Mouse (Mus musculus) kidney, embryonic 16.5 days (tissue): ENCODE measurements around the gene Cenpb. TPM values are rescaled to one million over a fixed set of nuclear protein-coding genes. Genes with fewer than 3 reads are reported as not detected.

Experiments used
- ATAC-seq: fragments of 200-750 bp; cut with Nextera tagmentation; 2 replicates; pipeline ENCODE4 v1.8.0; 2017; ENCODE audit warnings: moderate TSS enrichment; ENCODE audit not compliant: low FRiP score, low TSS enrichment
- H3K27ac ChIP-seq: fragments of 300-500 bp; sonication (generic); 2 replicates; pipeline ENCODE4 v1.5.1; 2014; ENCODE audit warnings: low read length
- H3K27me3 ChIP-seq: fragments of 300-500 bp; sonication (generic); 2 replicates; pipeline ENCODE4 v1.6.1; 2014; ENCODE audit warnings: low read length, control low read depth, mixed read lengths; ENCODE audit not compliant: insufficient read depth
- H3K36me3 ChIP-seq: fragments of 300-500 bp; sonication (generic); 2 replicates; pipeline ENCODE4 v1.6.1; 2014; ENCODE audit warnings: low read length, control low read depth, mixed read lengths; ENCODE audit not compliant: insufficient read depth
- H3K4me1 ChIP-seq: fragments of 300-500 bp; sonication (generic); 2 replicates; pipeline ENCODE4 v1.6.1; 2014; ENCODE audit warnings: low read length, control low read depth, mixed read lengths; ENCODE audit not compliant: insufficient read depth
- H3K4me2 ChIP-seq: fragments of 300-500 bp; sonication (generic); replicated peaks from 2 replicates; pipeline ENCODE4 v1.6.1; 2014; ENCODE audit warnings: low read depth, low read length
- H3K4me3 ChIP-seq: fragments of 300-500 bp; sonication (generic); 2 replicates; pipeline ENCODE4 v1.5.1; 2014; ENCODE audit warnings: mild to moderate bottlenecking, low read length
- H3K9ac ChIP-seq: fragments of 300-500 bp; sonication (generic); replicated peaks from 2 replicates; pipeline ENCODE4 v1.6.1; 2014; ENCODE audit warnings: low read length
- H3K9me3 ChIP-seq: fragments of 300-500 bp; sonication (generic); 2 replicates; pipeline ENCODE4 v1.6.1; 2016; ENCODE audit warnings: low read length, control low read depth
- WGBS: fragments of 180-500 bp; shearing (Covaris S2); extraction: QIAGEN DNeasy Blood & Tissue Kit; methylation state at CpG from one replicate; pipeline ENCODE4 v1.1.7; 2014; 5-methylcytosine and 5-hydroxymethylcytosine counted together
- polyA plus RNA-seq: library from polyadenylated mRNA; unstranded; fragments of >200 nt; fragmentation: Nextera tagmentation; extraction: Ambion mirVana; gene quantifications from 2 replicates; pipeline ENCODE4 v1.2.1, GENCODE M21; 2015

The Cenpb gene
- polyA plus RNA-seq, 1 experiment from 2014 or later, result 9.7 TPM

DNA sequence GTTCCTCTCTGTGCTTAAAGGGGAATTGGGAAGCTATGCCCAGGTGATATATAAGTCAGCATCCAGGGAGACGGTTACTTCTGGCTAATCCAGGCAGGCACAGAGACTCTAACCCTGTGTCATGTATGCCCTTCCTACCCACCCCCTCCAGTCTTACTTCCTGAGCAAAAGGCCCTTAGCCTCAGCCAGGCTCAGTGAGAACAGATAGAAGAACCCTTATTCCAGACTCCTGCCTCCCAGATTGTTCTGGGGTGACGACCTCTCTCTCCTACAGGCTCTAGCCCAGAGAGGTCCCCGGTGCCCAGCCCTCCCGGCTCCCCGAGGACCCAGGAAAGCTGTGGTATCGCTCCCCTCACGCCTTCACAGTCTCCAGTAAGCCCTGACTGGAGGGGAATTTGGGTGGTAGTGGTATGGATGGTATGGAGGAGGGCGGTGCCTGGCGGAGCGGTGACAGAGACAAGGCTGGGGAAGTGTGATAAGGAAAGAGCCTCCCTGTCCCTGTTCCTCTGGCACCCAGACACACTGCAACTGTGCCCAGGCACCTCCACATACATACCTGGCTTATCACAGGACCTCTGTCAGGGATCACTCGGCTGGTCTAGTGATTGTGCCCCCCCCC lies 44.2 kb downstream of the Cenpb start:
- Histone ChIP-seq H3K9me3 (no peaks in the 10 kb centered on the region), H3K4me2 (no peak overlapping the region), H3K9ac (no peak overlapping the region), H3K4me3 (no peak overlapping the region), H3K4me1 (peaks cover 14% of the 10 kb centered on the region), H3K27me3 (no peaks in the 10 kb centered on the region), H3K27ac (no peak overlapping the region), H3K36me3 (peaks cover 13% of the 10 kb centered on the region; the same call in 1 of the 2 replicates)
- ATAC-seq, result peak; percentile 17; the same call in 1 of the 2 replicates
- 71% methylated on average over 11 of the region's 11 CpGs for WGBS

DNA sequence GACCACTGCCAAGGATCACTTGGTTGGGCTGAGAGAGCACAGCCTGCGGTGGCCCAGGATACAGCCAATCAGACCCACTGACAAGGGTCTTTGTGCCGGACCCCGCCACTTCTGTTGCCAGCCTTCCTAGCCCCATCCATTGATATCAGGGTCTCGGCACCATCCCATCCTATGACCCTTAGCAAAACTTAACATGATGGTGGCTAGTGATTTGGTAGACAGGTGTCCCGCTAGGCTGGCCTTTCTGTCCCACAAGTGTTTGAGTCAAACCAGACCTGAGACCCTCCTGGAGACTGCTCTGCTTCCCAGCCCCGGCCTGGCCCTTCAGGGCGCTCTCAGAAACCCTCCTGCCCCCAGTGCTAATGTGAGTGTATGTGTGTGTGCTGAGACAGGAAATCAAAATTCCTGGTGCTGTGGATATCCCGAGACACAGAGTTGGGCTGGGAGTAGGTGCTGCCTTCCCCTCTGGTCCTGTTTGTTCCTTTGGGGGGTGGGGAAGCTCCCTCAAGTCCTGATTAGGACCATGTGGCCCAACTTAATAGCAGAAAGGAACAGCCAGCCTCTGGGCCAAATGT lies 45.0 kb downstream of the Cenpb start:
- 79% methylated on average over 8 of the region's 8 CpGs for WGBS
- H3K27me3 ChIP-seq, result no peaks in the 10 kb centered on the region
- no peak overlapping the region for H3K9ac ChIP-seq
- H3K36me3 ChIP-seq, result peaks cover 9% of the 10 kb centered on the region; the same call in 1 of the 2 replicates
- no peak; the same call in 1 of the 2 replicates for ATAC-seq
- no peaks in the 10 kb centered on the region for H3K9me3 ChIP-seq
- no peak overlapping the region for H3K4me3 ChIP-seq
- H3K27ac ChIP-seq, result peak overlapping the region; percentile 54; the same call in 1 of the 2 replicates
- H3K4me2 ChIP-seq, result no peak overlapping the region
- H3K4me1 ChIP-seq, result 0 out of 2 replicates have a peak, but pooled peaks cover 10% of the 10 kb centered on the region

DNA sequence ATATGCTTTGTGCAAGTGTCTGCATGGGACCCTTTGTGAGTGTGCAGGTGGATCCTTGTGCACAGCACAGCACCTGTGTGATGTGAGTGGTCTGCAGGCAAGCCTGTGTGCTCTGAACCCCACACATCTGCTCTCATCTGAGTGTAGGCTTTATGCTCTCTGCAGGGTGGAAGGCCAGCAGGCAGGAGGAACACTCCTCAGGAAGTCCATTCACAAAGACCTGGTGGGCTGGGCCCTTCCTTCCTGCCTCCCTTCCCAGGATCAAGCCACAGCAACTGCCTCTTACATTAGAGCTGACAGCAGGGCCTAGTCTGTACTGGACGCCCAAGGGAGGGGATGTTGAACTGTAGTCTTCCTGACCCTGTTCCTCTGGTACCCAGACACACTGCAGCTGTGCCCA lies 45.5 kb downstream of the Cenpb start:
- Histone ChIP-seq H3K36me3 (peaks cover 9% of the 10 kb centered on the region; the same call in 1 of the 2 replicates), H3K9ac (no peak overlapping the region), H3K27me3 (no peaks in the 10 kb centered on the region), H3K4me1 (0 out of 2 replicates have a peak, but pooled peaks cover 10% of the 10 kb centered on the region), H3K4me2 (no peak overlapping the region), H3K27ac (peak overlapping the region; percentile 54; the same call in 1 of the 2 replicates), H3K9me3 (no peaks in the 10 kb centered on the region), H3K4me3 (no peak overlapping the region)
- WGBS, result 50% methylated on average over 1 of the region's 1 CpGs
- ATAC-seq, result peak; percentile 59

DNA sequence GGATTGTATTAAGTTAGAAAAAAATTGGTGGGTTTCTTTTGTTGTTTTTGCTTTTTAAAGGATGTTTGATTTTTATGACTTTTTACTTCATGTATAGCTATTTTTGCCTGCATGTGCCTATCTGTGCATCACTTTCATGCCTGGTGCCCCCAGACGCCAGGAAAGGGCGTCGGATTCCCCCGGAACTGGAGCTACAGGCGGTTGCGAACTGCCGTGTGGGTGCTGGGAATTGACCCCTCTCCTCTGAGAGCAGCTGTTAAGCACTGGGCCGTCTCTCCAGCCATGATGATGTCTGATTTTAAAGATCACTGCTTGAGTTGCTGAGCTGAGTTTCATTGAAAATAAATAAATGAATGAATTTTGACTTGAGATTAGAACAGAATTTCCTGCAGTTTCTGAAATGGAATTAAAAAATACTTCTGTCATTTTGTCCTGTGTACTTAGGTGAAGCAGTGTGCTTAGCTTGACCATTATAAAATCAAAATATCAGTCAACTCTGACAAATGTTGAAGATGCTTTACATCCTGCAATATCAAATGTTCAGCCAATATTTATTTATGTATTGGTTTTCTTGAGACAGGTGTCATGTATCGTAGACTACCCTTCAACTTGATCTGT lies 46.8 kb downstream of the Cenpb start, which contains the start of gene Gm11037:
TSS of gene Gm11037 (plus strand) at position 568 of the 618 bp plus-strand sequence.
- H3K4me1 ChIP-seq, result peaks cover 19% of the 10 kb centered on the region
- WGBS, result 78% methylated on average over 9 of the region's 9 CpGs
- no peak for ATAC-seq
- H3K4me2 ChIP-seq, result no peak within 1 kb of the TSS
- H3K27me3 ChIP-seq, result no peaks in the 10 kb centered on the region
- H3K9ac ChIP-seq, result no peak within 1 kb of the TSS
- peak within 1 kb of the TSS; percentile 51; the same call in 1 of the 2 replicates for H3K27ac ChIP-seq
- no peaks in the 10 kb centered on the region for H3K9me3 ChIP-seq
- no peak within 1 kb of the TSS for H3K4me3 ChIP-seq
- H3K36me3 ChIP-seq, result peaks cover 8% of the 10 kb centered on the region; the same call in 1 of the 2 replicates

DNA sequence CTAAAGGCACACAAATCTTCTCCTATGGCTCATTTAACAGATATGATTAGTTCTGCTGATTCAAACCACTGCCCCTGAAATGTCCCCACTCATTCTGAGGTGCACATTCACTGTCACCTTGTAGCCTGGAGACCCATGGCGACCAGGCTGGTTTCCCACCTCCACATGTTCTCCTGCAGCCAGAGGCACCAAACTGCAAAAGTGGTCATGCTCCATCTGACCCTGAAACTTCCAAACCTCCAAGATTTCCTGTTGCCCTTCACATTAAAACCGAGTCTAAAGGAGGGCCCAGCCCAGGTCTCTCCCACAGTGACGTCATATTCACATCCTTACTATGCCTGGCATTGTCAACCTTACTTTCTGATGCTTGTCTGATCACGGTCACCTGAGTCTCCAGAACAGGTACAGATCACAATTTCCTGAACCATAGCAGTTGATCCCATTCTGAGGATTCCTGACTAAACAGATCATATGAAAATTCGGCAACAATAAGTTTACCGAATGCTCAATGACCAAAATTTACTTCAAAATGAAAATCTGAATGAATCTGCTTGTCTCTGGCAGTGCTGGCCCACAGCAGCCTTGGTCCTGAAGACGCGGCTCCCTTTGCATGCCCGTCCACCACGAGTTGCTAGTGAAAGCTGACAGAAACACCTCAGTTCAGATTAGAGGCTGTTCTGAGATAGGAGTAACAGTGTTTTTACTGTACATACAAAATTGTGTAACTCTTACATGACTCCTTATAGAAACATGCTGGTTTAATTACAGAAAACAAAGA lies 47.6 kb downstream of the Cenpb start:
- Histone ChIP-seq H3K9me3 (no peaks in the 10 kb centered on the region), H3K4me2 (no peak overlapping the region), H3K4me1 (peaks cover 24% of the 10 kb centered on the region), H3K27ac (no peak overlapping the region), H3K36me3 (peaks cover 2% of the 10 kb centered on the region; the same call in 1 of the 2 replicates), H3K9ac (no peak overlapping the region), H3K4me3 (no peak overlapping the region), H3K27me3 (no peaks in the 10 kb centered on the region)
- 78% methylated on average over 10 of the region's 10 CpGs for WGBS
- ATAC-seq, result no peak

DNA sequence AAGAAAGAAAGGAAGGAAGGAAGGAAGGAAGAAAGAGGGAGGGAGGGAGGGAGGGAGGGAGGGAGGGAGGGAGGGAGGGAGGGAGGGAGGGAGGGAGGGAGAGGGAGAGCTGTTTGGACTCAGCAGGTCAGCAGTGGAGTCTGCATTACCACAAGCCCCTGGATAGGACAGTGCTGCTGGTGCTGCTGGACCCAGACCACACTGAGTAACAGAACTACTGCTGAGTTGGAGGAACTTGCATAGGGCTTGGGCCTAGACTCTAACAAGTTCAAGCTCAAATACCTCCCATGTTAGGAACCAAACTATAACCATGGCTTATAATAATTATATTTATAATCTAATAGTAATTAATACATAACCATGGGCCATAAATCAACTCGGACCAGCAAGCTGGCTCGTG lies 49.0 kb downstream of the Cenpb start:
- no peaks in the 10 kb centered on the region; the same call in 1 of the 2 replicates for H3K36me3 ChIP-seq
- H3K9ac ChIP-seq, result no peak overlapping the region
- no peaks in the 10 kb centered on the region for H3K27me3 ChIP-seq
- H3K4me3 ChIP-seq, result no peak overlapping the region
- no peaks in the 10 kb centered on the region for H3K9me3 ChIP-seq
- H3K4me1 ChIP-seq, result peaks cover 37% of the 10 kb centered on the region
- ATAC-seq, result no peak
- 75% methylated on average over 2 of the region's 2 CpGs for WGBS
- no peak overlapping the region for H3K4me2 ChIP-seq
- no peak overlapping the region for H3K27ac ChIP-seq

DNA sequence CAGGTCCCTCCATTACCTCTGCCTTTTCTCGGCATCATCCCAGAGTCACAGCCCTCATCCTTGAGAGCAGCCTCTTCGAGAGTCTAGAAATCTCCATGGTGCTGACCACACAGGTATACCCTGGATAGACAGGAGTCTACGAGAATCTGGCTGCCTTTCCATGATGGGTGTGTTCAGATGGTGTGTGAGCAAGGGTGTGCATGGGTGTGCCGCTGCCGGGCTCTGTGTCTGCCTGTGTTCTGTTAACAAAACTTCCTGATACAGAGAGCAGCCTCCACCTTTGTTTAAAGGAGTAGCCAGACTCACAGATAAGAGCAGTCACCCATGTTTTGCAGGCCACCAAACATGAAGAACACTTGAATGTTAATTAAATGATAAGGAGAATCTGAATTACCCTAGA lies 50.0 kb downstream of the Cenpb start:
- peaks cover 34% of the 10 kb centered on the region for H3K4me1 ChIP-seq
- H3K9ac ChIP-seq, result no peak overlapping the region
- WGBS, result 81% methylated on average over 5 of the region's 5 CpGs
- H3K36me3 ChIP-seq, result no peaks in the 10 kb centered on the region; the same call in 1 of the 2 replicates
- no peaks in the 10 kb centered on the region for H3K9me3 ChIP-seq
- H3K27ac ChIP-seq, result no peak overlapping the region
- H3K27me3 ChIP-seq, result no peaks in the 10 kb centered on the region
- no peak overlapping the region for H3K4me3 ChIP-seq
- no peak overlapping the region for H3K4me2 ChIP-seq
- no peak for ATAC-seq

DNA sequence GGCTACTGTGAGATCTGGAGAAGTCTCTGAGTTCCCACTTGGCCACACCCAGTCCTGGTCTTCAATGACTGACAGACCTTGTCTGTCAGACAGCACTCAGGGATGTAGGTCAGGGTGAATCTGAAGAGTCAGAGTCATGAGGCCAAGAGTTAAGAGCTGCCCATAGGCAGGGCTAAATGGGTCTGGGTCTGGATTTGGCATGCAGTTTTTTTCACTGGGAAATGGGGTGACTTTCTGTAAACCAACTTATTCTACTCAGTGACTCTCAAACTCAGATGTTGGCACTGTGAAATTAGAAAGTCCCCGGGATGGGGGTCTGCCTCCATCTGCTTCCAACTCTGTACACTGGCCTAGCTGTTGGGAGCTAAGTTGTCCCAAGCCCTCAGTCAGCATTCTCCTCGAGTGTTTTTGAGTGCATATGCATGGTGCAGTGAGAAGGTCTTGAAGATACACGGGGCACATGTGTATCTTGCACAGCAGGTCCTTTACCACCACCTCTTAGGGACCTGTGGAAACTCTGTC lies 51.2 kb downstream of the Cenpb start:
- H3K4me3 ChIP-seq, result peak overlapping the region; percentile 58
- H3K9me3 ChIP-seq, result no peaks in the 10 kb centered on the region
- WGBS, result 77% methylated on average over 3 of the region's 3 CpGs
- H3K36me3 ChIP-seq, result no peaks in the 10 kb centered on the region
- no peaks in the 10 kb centered on the region for H3K27me3 ChIP-seq
- H3K27ac ChIP-seq, result no peak overlapping the region
- H3K4me1 ChIP-seq, result peaks cover 34% of the 10 kb centered on the region
- H3K4me2 ChIP-seq, result peak overlapping the region; percentile 60
- no peak for ATAC-seq
- H3K9ac ChIP-seq, result 0 out of 2 replicates have a peak overlapping the region, but pooled peaks have one; percentile 73

DNA sequence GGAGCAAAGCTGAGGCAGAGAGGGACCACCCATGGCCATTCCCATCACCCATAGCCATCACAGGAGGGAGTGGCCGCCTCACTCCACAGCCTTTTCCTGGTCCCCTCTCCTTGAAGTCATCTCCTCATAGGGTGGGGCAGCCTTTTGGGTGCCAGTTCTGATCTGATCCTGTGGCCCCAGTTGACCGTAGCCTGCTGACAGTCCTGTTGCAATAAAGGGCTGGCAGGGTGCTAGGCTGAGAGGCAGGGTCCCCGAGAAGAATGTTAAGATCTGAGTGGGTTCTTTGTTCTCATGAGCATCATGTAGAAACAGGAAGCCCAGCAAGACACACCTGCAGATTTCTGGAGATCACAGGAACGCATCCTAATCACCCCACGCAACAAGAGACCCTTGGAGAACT lies 51.7 kb downstream of the Cenpb start:
- no peaks in the 10 kb centered on the region for H3K27me3 ChIP-seq
- H3K36me3 ChIP-seq, result no peaks in the 10 kb centered on the region
- no peak overlapping the region for H3K27ac ChIP-seq
- no peaks in the 10 kb centered on the region for H3K9me3 ChIP-seq
- peaks cover 34% of the 10 kb centered on the region for H3K4me1 ChIP-seq
- peak overlapping the region; percentile 73 for H3K9ac ChIP-seq
- 78% methylated on average over 5 of the region's 5 CpGs for WGBS
- no peak for ATAC-seq
- peak overlapping the region; percentile 58 for H3K4me3 ChIP-seq
- peak overlapping the region; percentile 60 for H3K4me2 ChIP-seq
